Mouse (Mus musculus) embryonic facial prominence, embryonic 14.5 days (tissue): ENCODE results near the gene 9930022D16Rik. TPM values are rescaled to one million over a fixed set of nuclear protein-coding genes. Genes with fewer than 3 reads are reported as not detected.

Experiments used
- ATAC-seq: fragments of 200-750 bp; cut with Nextera tagmentation; 2 replicates; pipeline ENCODE4 v1.8.0; 2017; ENCODE audit warnings: low read depth, moderate number of reproducible peaks, moderate TSS enrichment
- DNase-seq: peaks from one replicate; pipeline ENCODE4 v3.0.0-alpha.2; 2015; ENCODE audit warnings: low spot score
- H3K27ac ChIP-seq: fragments of 300-500 bp; sonication (generic); replicated peaks from 2 replicates; pipeline ENCODE4 v1.5.1; 2014; ENCODE audit warnings: low read depth, mild to moderate bottlenecking, low read length, moderate library complexity
- H3K27me3 ChIP-seq: fragments of 300-500 bp; sonication (generic); replicated peaks from 2 replicates; pipeline ENCODE4 v1.6.1; 2014; ENCODE audit warnings: low read length; ENCODE audit not compliant: control insufficient read depth, insufficient read depth
- H3K36me3 ChIP-seq: fragments of 300-500 bp; sonication (generic); 2 replicates; pipeline ENCODE4 v1.6.1; 2014; ENCODE audit warnings: low read length, mixed read lengths; ENCODE audit not compliant: control insufficient read depth, insufficient read depth
- H3K4me1 ChIP-seq: fragments of 300-500 bp; sonication (generic); 2 replicates; pipeline ENCODE4 v1.6.1; 2014; ENCODE audit warnings: antibody characterized with exemption, low read length; ENCODE audit not compliant: control insufficient read depth, insufficient read depth
- H3K4me2 ChIP-seq: fragments of 300-500 bp; sonication (generic); 2 replicates; pipeline ENCODE4 v1.6.1; 2014; ENCODE audit warnings: low read depth, mild to moderate bottlenecking, low read length, moderate library complexity, mixed read lengths
- H3K4me3 ChIP-seq: fragments of 300-500 bp; sonication (generic); 2 replicates; pipeline ENCODE4 v1.5.1; 2014; ENCODE audit warnings: low read depth, mild to moderate bottlenecking, low read length
- H3K9ac ChIP-seq: fragments of 300-500 bp; sonication (generic); 2 replicates; pipeline ENCODE4 v1.6.1; 2014; ENCODE audit warnings: low read depth, mild to moderate bottlenecking, low read length, moderate library complexity, mixed read lengths
- H3K9me3 ChIP-seq: fragments of 300-500 bp; sonication (generic); 2 replicates; pipeline ENCODE4 v1.6.1; 2016; ENCODE audit warnings: low read length; ENCODE audit not compliant: control insufficient read depth
- WGBS: fragments of 180-500 bp; shearing (Covaris S2); extraction: QIAGEN DNeasy Blood & Tissue Kit; methylation state at CpG from one replicate; pipeline ENCODE4 v1.1.7; 2014; 5-methylcytosine and 5-hydroxymethylcytosine counted together
- polyA plus RNA-seq: library from polyadenylated mRNA; unstranded; fragments of >200 nt; fragmentation: Nextera tagmentation; extraction: Ambion mirVana; gene quantifications from 2 replicates; pipeline ENCODE4 v1.2.1, GENCODE M21; 2014

9930022D16Rik gene
- polyA plus RNA-seq, 1 experiment from 2014 or later: 0.08 TPM

- DNase-seq (no peak), ATAC-seq (no peak)
- Histone ChIP-seq H3K4me2 (peak overlapping the region; percentile 15; the same call in 1 of the 2 replicates), H3K4me1 (no peaks in the 10 kb centered on the region), H3K27ac (no peak overlapping the region), H3K9me3 (peaks cover 5% of the 10 kb centered on the region; the same call in 1 of the 2 replicates), H3K27me3 (no peaks in the 10 kb centered on the region), H3K36me3 (no peaks in the 10 kb centered on the region), H3K4me3 (no peak overlapping the region), H3K9ac (no peak overlapping the region)
- WGBS: 77% methylated on average over 14 of the region's 14 CpGs
Observed at GRCm38 (mm10) chr11:109420567-109420962, 6.8 kb downstream of the 9930022D16Rik start.

GRCm38 (mm10) chr11:109421205-109421604 is 7.5 kb downstream of the 9930022D16Rik start:
- H3K4me3 ChIP-seq: no peak overlapping the region
- DNase-seq (no peak), ATAC-seq (no peak)
- no peaks in the 10 kb centered on the region for H3K36me3 ChIP-seq
- no peak overlapping the region for H3K4me2 ChIP-seq
- no peaks in the 10 kb centered on the region for H3K4me1 ChIP-seq
- H3K9me3 ChIP-seq: peaks cover 5% of the 10 kb centered on the region; the same call in 1 of the 2 replicates
- 74% methylated on average over 5 of the region's 5 CpGs for WGBS
- H3K9ac ChIP-seq: no peak overlapping the region
- no peaks in the 10 kb centered on the region for H3K27me3 ChIP-seq
- H3K27ac ChIP-seq: no peak overlapping the region

DNA sequence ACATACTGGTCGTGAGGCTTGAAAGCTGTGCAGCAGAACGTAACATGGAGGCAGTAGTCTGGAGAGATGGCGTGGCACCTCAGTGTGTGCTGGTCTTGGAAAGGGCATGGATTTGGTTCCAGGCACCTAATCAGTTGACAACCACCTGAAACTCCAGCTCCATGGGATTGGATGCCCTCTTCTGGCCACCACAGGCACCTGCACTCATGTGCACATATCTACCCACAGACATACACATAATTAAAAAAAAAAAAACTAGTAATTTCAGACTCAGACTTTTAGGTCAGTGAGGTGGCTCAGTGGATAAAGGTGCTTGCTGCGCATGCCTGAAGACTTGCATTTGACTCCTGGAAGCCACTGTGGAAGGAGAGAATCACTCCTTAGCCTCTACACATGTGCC is 8.5 kb downstream of the 9930022D16Rik start:
- H3K4me1 ChIP-seq: peaks cover 6% of the 10 kb centered on the region
- WGBS: 94% methylated on average over 4 of the region's 4 CpGs

GRCm38 (mm10) chr11:109423294-109423693 is 9.6 kb downstream of the 9930022D16Rik start:
- Histone ChIP-seq H3K9me3 (peaks cover 5% of the 10 kb centered on the region; the same call in 1 of the 2 replicates), H3K4me3 (no peak overlapping the region), H3K36me3 (no peaks in the 10 kb centered on the region), H3K27me3 (no peaks in the 10 kb centered on the region), H3K4me2 (no peak overlapping the region), H3K27ac (no peak overlapping the region), H3K4me1 (peaks cover 6% of the 10 kb centered on the region), H3K9ac (no peak overlapping the region)
- ATAC-seq (no peak), DNase-seq (no peak)
- 59% methylated on average over 1 of the region's 1 CpGs for WGBS

More for the DNA sequence above, 8.5 kb downstream of the 9930022D16Rik start:
- H3K27me3 ChIP-seq: no peaks in the 10 kb centered on the region
- H3K4me3 ChIP-seq: no peak overlapping the region
- H3K4me2 ChIP-seq: no peak overlapping the region
- H3K36me3 ChIP-seq: no peaks in the 10 kb centered on the region
- ATAC-seq: no peak
- no peak for DNase-seq
- no peak overlapping the region for H3K27ac ChIP-seq
- peaks cover 5% of the 10 kb centered on the region; the same call in 1 of the 2 replicates for H3K9me3 ChIP-seq
- H3K9ac ChIP-seq: no peak overlapping the region

DNA sequence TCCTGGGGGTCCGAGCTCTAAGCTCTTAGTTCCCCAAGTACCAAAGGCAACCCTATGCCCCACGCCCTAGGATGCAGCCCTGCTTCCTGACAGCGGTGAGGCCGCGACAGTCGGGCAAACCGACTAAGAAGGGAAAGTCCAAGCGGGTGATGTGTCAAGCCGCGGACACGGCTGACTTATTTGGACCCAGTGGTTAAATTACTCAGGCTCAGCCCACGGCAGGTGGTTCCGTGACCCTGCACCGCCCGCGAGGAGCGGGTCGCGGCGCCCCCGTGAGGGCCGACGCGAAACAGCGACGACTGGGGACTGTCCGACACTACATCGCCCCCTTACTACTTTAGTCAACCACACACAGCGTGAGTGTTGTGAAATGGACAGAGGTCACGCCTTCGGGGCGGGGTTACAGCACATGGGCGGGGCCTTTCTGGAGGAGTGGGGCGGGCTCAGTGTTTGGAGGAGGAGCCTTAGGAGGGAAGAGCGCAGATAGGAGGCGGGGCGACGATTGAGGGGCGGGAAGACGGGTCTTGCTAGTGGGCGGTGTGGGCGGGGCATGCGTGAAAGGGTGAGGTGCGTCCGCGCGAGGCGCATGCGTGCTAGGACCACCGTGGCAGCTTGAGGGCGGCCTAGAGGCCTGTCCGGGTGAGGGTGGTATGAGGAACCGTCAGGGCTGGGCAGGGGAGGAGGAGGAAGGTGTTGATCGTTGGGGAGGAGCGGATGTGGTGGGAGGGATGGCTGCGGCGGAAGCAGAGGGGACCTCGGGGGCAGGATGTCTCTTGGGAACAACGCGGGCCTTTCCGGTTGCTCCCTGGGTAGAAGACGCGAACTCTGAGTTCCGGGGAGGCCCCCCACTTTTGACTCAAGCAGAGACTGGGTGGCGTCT is 11.9 kb downstream of the 9930022D16Rik start, which contains the start of gene Amz2:
Gene Amz2, plus strand, starts transcription at position 555 of the 880 bp plus-strand sequence.
- H3K9me3 ChIP-seq: peaks cover 5% of the 10 kb centered on the region; the same call in 1 of the 2 replicates
- H3K27me3 ChIP-seq: no peaks in the 10 kb centered on the region
- H3K36me3 ChIP-seq: peaks cover 23% of the 10 kb centered on the region
- H3K4me3 ChIP-seq: peak within 1 kb of the TSS; percentile 54
- WGBS: 2% methylated on average over 54 of the region's 65 CpGs
- peak; percentile 96 for ATAC-seq
- peak; percentile 99 for DNase-seq
- H3K4me2 ChIP-seq: peak within 1 kb of the TSS; percentile 54
- H3K4me1 ChIP-seq: peaks cover 6% of the 10 kb centered on the region
- peak within 1 kb of the TSS; percentile 72 for H3K27ac ChIP-seq
- peak within 1 kb of the TSS; percentile 76 for H3K9ac ChIP-seq

- Histone ChIP-seq H3K9ac (peak overlapping the region; percentile 76), H3K4me2 (peak overlapping the region; percentile 54), H3K36me3 (peaks cover 29% of the 10 kb centered on the region), H3K27me3 (no peaks in the 10 kb centered on the region), H3K27ac (peak overlapping the region; percentile 72), H3K4me1 (peaks cover 6% of the 10 kb centered on the region), H3K4me3 (peak overlapping the region; percentile 54), H3K9me3 (peaks cover 5% of the 10 kb centered on the region; the same call in 1 of the 2 replicates)
- no peak for DNase-seq
- peak; percentile 35; the same call in 1 of the 2 replicates for ATAC-seq
- WGBS: 0% methylated on average over 11 of the region's 11 CpGs
Observed at GRCm38 (mm10) chr11:109426272-109426586, 12.5 kb downstream of the 9930022D16Rik start.

DNA sequence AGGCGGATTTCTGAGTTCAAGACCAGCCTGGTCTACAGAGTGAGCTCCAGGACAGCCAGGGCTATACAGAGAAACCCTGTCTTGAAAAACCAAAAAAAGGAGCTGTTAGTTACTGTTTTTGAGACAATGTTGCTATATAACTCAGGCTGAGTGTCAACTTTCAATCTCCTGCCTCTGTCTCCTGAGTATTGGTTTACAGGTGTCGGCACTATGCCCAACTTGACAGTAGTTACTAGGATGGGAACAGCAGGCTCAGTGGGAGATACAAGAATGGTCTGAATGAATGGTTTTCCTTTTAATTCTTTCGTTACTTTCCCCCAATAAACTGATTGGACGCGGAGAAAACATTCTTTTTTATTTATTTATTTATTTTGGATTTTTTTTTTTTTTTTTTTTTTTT is 13.6 kb downstream of the 9930022D16Rik start:
- Histone ChIP-seq H3K4me3 (no peak overlapping the region), H3K4me1 (peaks cover 6% of the 10 kb centered on the region), H3K4me2 (no peak overlapping the region), H3K9me3 (0 out of 2 replicates have a peak, but pooled peaks cover 1% of the 10 kb centered on the region), H3K27ac (no peak overlapping the region), H3K9ac (no peak overlapping the region), H3K27me3 (no peaks in the 10 kb centered on the region), H3K36me3 (peaks cover 32% of the 10 kb centered on the region)
- 96% methylated on average over 5 of the region's 5 CpGs for WGBS
- no peak for ATAC-seq
- no peak for DNase-seq

GRCm38 (mm10) chr11:109434233-109434798 is 20.6 kb downstream of the 9930022D16Rik start:
- ATAC-seq (no peak), DNase-seq (no peak)
- Histone ChIP-seq H3K4me2 (no peak overlapping the region), H3K4me3 (no peak overlapping the region), H3K27ac (no peak overlapping the region), H3K27me3 (no peaks in the 10 kb centered on the region), H3K36me3 (peaks cover 75% of the 10 kb centered on the region), H3K9ac (no peak overlapping the region), H3K9me3 (no peaks in the 10 kb centered on the region), H3K4me1 (no peaks in the 10 kb centered on the region; the same call in 1 of the 2 replicates)
- 94% methylated on average over 16 of the region's 16 CpGs for WGBS
